Mouse (Mus musculus): ENCODE data around the gene Baz2b.

GRCm38 (mm10) chr2:59951706-59952105 is 257.9 kb downstream of the Baz2b start:
- TF ChIP-seq FLI1 (IDR thresholded peaks at IDR 0.05; ENCODE audit: low read length) (no peak), GATA1 (IDR thresholded peaks at IDR 0.05; ENCODE audit: borderline replicate concordance, low read length) (no peak)

All from megakaryocyte, embryonic 14.5 days (primary cell).